Mouse (Mus musculus): ENCODE measurements around the gene Pik3c2a. TPM values are rescaled to one million over a fixed set of nuclear protein-coding genes. Genes with fewer than 3 reads are reported as not detected.
"Not testable (repeated sequence)": the region's sequence is repeated elsewhere in the genome, so short reads cannot be mapped to it uniquely, and the experiment has no call there.

Gene Pik3c2a
- total and polyA plus RNA-seq, 3 experiments: 2.5 to 16.3 (median 13.4) TPM

GRCm38 (mm10) chr7:116430926-116431325 is 12.3 kb downstream of the Pik3c2a start:
- H3K4me3 ChIP-seq: no peak overlapping the region
- WGBS: 8% methylated on average over 2 of the region's 2 CpGs
- DNase-seq: no peak
- H3K36me3 ChIP-seq (ENCODE audit: control insufficient read depth, insufficient read depth, low read length): peaks cover 5% of the 10 kb centered on the region
- H3K27me3 ChIP-seq (ENCODE audit: control insufficient read depth, insufficient read depth, low read length): no peaks in the 10 kb centered on the region
- H3K79me2 ChIP-seq (replicated peaks; ENCODE audit: control insufficient read depth, insufficient read depth, low read length): no peaks in the 10 kb centered on the region; the same call in 1 of the 2 replicates
- H3K9ac ChIP-seq (ENCODE audit: low read depth, low read length): no peak overlapping the region
- H3K27ac ChIP-seq: no peak overlapping the region
- intact Hi-C loops (cut with DNase I): no loop called here
- H3K4me1 ChIP-seq (ENCODE audit: control insufficient read depth, insufficient read depth, low read length): no peaks in the 10 kb centered on the region; the same call in none of the 2 replicates
- TF ChIP-seq POLR2A (IDR thresholded peaks at IDR 0.05; ENCODE audit: insufficient read depth, low read depth, low read length): no peak
- TF ChIP-seq CTCF (IDR thresholded peaks at IDR 0.05): no peak
- no peak for TF ChIP-seq EP300 (IDR thresholded peaks at IDR 0.05; ENCODE audit: insufficient read depth, low read depth, low read length)

DNA sequence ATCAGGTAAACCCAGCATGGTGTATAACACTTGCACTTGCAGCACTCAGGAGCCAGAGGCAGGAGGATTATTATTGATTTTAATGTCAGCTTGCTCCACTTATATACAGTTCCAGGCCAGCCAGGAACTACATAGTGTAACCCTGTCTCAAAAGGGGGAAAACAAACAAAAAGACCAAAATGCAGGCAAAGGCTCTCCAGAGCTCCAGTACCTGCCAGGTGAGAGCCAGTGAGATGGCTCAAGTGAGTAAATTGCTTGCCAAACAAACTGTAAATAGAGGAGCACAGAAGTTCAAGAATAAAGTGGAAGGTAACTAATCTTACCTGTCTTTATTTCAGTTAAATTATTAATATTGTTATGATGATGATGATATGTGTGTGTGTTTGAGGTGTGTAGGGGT is 16.0 kb downstream of the Pik3c2a start:
- intact Hi-C loops (cut with DNase I): no loop called here

DNA sequence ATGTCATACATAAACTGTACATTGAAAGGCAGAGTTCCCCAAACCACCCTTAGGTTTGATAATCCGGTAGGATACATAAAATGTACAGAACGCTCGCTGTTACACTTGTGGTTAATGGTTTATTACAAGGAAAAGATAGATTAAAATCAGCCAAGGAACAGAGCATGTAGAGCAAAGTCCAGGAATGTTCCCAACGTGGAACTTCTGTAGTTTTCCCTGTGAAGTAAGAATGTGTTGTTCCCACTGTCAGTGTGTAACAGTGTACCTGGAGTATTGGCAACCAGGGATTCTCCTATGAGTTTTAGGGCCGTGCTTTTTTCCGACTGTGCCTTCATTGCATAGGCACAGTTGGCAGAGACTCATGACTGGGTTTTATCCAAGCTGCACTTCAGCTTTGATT is 17.5 kb downstream of the Pik3c2a start:
- Histone ChIP-seq H3K27ac (no peak overlapping the region), H3K79me2 (replicated peaks; ENCODE audit: control insufficient read depth, insufficient read depth, low read length) (no peaks in the 10 kb centered on the region; the same call in 1 of the 2 replicates), H3K4me1 (ENCODE audit: control insufficient read depth, insufficient read depth, low read length) (no peaks in the 10 kb centered on the region; the same call in none of the 2 replicates), H3K9ac (ENCODE audit: low read depth, low read length) (no peak overlapping the region), H3K36me3 (ENCODE audit: control insufficient read depth, insufficient read depth, low read length) (peaks cover 2% of the 10 kb centered on the region), H3K4me3 (no peak overlapping the region), H3K27me3 (ENCODE audit: control insufficient read depth, insufficient read depth, low read length) (no peaks in the 10 kb centered on the region)
- TF ChIP-seq CTCF (IDR thresholded peaks at IDR 0.05) (no peak), EP300 (IDR thresholded peaks at IDR 0.05; ENCODE audit: insufficient read depth, low read depth, low read length) (no peak), POLR2A (IDR thresholded peaks at IDR 0.05; ENCODE audit: insufficient read depth, low read depth, low read length) (no peak)
- DNase-seq: no peak
- WGBS: 78% methylated on average over 6 of the region's 6 CpGs
- intact Hi-C loops (cut with DNase I): no loop called here

More for the DNA sequence above, 16.0 kb downstream of the Pik3c2a start:
- no peak for DNase-seq
- TF ChIP-seq POLR2A (IDR thresholded peaks at IDR 0.05; ENCODE audit: insufficient read depth, low read depth, low read length) (no peak), EP300 (IDR thresholded peaks at IDR 0.05; ENCODE audit: insufficient read depth, low read depth, low read length) (no peak), CTCF (IDR thresholded peaks at IDR 0.05) (no peak)
- Histone ChIP-seq H3K4me1 (ENCODE audit: control insufficient read depth, insufficient read depth, low read length) (no peaks in the 10 kb centered on the region; the same call in none of the 2 replicates), H3K27ac (no peak overlapping the region), H3K36me3 (ENCODE audit: control insufficient read depth, insufficient read depth, low read length) (peaks cover 5% of the 10 kb centered on the region), H3K9ac (ENCODE audit: low read depth, low read length) (no peak overlapping the region), H3K27me3 (ENCODE audit: control insufficient read depth, insufficient read depth, low read length) (no peaks in the 10 kb centered on the region), H3K79me2 (replicated peaks; ENCODE audit: control insufficient read depth, insufficient read depth, low read length) (no peaks in the 10 kb centered on the region; the same call in 1 of the 2 replicates), H3K4me3 (no peak overlapping the region)

- intact Hi-C loops (cut with DNase I): no loop called here
- Histone ChIP-seq H3K27ac (no peak overlapping the region), H3K36me3 (ENCODE audit: control insufficient read depth, insufficient read depth, low read length) (peaks cover 11% of the 10 kb centered on the region), H3K79me2 (replicated peaks; ENCODE audit: control insufficient read depth, insufficient read depth, low read length) (no peaks in the 10 kb centered on the region), H3K4me3 (no peak overlapping the region), H3K27me3 (ENCODE audit: control insufficient read depth, insufficient read depth, low read length) (no peaks in the 10 kb centered on the region), H3K9ac (ENCODE audit: low read depth, low read length) (no peak overlapping the region), H3K4me1 (ENCODE audit: control insufficient read depth, insufficient read depth, low read length) (no peaks in the 10 kb centered on the region; the same call in 1 of the 2 replicates)
- DNase-seq: no peak
- TF ChIP-seq EP300 (IDR thresholded peaks at IDR 0.05; ENCODE audit: insufficient read depth, low read depth, low read length) (no peak), POLR2A (IDR thresholded peaks at IDR 0.05; ENCODE audit: insufficient read depth, low read depth, low read length) (no peak), CTCF (IDR thresholded peaks at IDR 0.05) (no peak)
Measured at GRCm38 (mm10) chr7:116421081-116421480, 22.2 kb downstream of the Pik3c2a start.

GRCm38 (mm10) chr7:116409438-116409837 is 33.8 kb downstream of the Pik3c2a start:
- TF ChIP-seq EP300 (IDR thresholded peaks at IDR 0.05; ENCODE audit: insufficient read depth, low read depth, low read length) (no peak), POLR2A (IDR thresholded peaks at IDR 0.05; ENCODE audit: insufficient read depth, low read depth, low read length) (no peak), CTCF (IDR thresholded peaks at IDR 0.05) (no peak)
- peak overlapping the region; percentile 50 for H3K27ac ChIP-seq
- 18% methylated on average over 1 of the region's 1 CpGs for WGBS
- H3K36me3 ChIP-seq (ENCODE audit: control insufficient read depth, insufficient read depth, low read length): peaks cover 20% of the 10 kb centered on the region
- H3K79me2 ChIP-seq (replicated peaks; ENCODE audit: control insufficient read depth, insufficient read depth, low read length): peaks cover 2% of the 10 kb centered on the region; the same call in 1 of the 2 replicates
- no peak overlapping the region for H3K9ac ChIP-seq (ENCODE audit: low read depth, low read length)
- intact Hi-C loops (cut with DNase I): loop anchor here (5.0 kb wide), 1 partner anchor 33 kb away; the partner anchor contains the start of gene Pik3c2a
- H3K4me3 ChIP-seq: no peak overlapping the region
- peaks cover 11% of the 10 kb centered on the region for H3K4me1 ChIP-seq (ENCODE audit: control insufficient read depth, insufficient read depth, low read length)
- DNase-seq: no peak
- no peaks in the 10 kb centered on the region for H3K27me3 ChIP-seq (ENCODE audit: control insufficient read depth, insufficient read depth, low read length)

DNA sequence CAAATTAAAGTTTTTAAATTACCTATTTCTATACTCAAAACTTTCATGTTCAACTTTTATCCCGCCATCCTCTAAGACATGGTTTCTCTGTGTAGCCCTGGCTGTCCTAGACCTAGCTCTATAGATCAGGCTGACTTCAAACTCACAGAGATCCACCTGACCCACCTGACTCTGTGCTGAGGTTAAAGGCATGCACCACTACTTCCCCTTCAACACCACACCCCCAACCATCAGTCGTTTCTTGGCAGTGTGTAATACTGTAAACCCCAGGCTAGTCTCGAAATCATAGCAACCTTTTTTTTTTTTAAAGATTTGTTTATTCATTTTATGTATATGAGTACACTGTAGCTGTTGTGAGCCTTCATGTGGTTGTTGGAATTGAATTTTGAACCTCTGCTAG is 50.9 kb downstream of the Pik3c2a start:
- WGBS: 85% methylated on average over 3 of the region's 3 CpGs
- H3K27ac ChIP-seq: no peak overlapping the region
- H3K27me3 ChIP-seq (ENCODE audit: control insufficient read depth, insufficient read depth, low read length): no peaks in the 10 kb centered on the region
- H3K36me3 ChIP-seq (ENCODE audit: control insufficient read depth, insufficient read depth, low read length): no peaks in the 10 kb centered on the region; the same call in 1 of the 2 replicates
- intact Hi-C loops (cut with DNase I): no loop called here
- DNase-seq: no peak
- TF ChIP-seq POLR2A (IDR thresholded peaks at IDR 0.05; ENCODE audit: insufficient read depth, low read depth, low read length) (no peak), CTCF (IDR thresholded peaks at IDR 0.05) (no peak), EP300 (IDR thresholded peaks at IDR 0.05; ENCODE audit: insufficient read depth, low read depth, low read length) (no peak)
- H3K4me1 ChIP-seq (ENCODE audit: control insufficient read depth, insufficient read depth, low read length): no peaks in the 10 kb centered on the region
- H3K9ac ChIP-seq (ENCODE audit: low read depth, low read length): no peak overlapping the region
- no peak overlapping the region for H3K4me3 ChIP-seq
- no peaks in the 10 kb centered on the region for H3K79me2 ChIP-seq (replicated peaks; ENCODE audit: control insufficient read depth, insufficient read depth, low read length)

GRCm38 (mm10) chr7:116387389-116387788 is 55.9 kb downstream of the Pik3c2a start:
- H3K36me3 ChIP-seq (ENCODE audit: control insufficient read depth, insufficient read depth, low read length); H3K79me2 ChIP-seq (replicated peaks; ENCODE audit: control insufficient read depth, insufficient read depth, low read length); H3K4me1 ChIP-seq (ENCODE audit: control insufficient read depth, insufficient read depth, low read length); DNase-seq; H3K4me3 ChIP-seq; intact Hi-C loops (cut with DNase I); H3K27me3 ChIP-seq (ENCODE audit: control insufficient read depth, insufficient read depth, low read length); H3K9ac ChIP-seq (ENCODE audit: low read depth, low read length); H3K27ac ChIP-seq: not testable (repeated sequence)
- 92% methylated on average over 2 of the region's 2 CpGs for WGBS
